Comparison of ENCODE assay signal across 15 mouse cellular contexts in the genomic region with DNA sequence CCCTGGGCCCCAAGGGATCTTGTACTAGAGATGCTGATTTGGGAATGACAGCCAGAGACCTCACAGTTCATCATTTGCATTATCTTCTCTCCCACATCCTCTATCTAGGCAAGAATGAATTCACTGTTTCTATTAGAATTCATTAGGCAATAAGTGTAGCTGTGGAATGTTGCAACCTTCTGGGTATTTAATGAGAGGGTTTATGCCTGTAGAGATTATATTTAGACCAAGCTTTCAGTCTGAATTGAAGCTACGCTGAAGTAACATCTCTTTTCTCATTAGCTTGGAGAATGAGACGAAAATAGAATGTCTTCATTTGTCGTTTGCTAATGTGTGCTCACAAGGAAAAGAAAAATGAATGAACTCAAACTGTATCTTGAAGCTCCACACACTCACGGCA. TPM values are rescaled to one million over a fixed set of nuclear protein-coding genes. Genes with fewer than 3 reads are reported as not detected.
"Had no signal": no experiment of that assay in that cellular context is flagged by ENCODE, and none has a peak within 500 bp of the region (broad histone marks: within the 10 kb centered on the region; RNA-seq: fewer than 3 reads in every experiment).

No protein-coding gene starts in this region.

- H3K27ac ChIP-seq: limb, embryonic 12.5 days; liver, embryonic 13.5 days; lung, embryonic 15.5 days; stomach, postnatal 0 days had no signal

- H3K9ac ChIP-seq: limb, embryonic 12.5 days; liver, embryonic 13.5 days; liver, postnatal 0 days; lung, embryonic 15.5 days; neural tube, embryonic 15.5 days had no signal

- H3K27me3 ChIP-seq: limb, embryonic 12.5 days; liver, embryonic 13.5 days; lung, embryonic 15.5 days; neural tube, embryonic 15.5 days had no signal

- ATAC-seq: liver, postnatal 0 days had no signal

- H3K4me3 ChIP-seq: limb, embryonic 12.5 days; liver, embryonic 13.5 days; lung, embryonic 15.5 days; myocyte; neural tube, embryonic 15.5 days had no signal

- H3K9me3 ChIP-seq: limb, embryonic 12.5 days; liver, embryonic 13.5 days; lung, embryonic 15.5 days; neural tube, embryonic 15.5 days had no signal

- H3K36me3 ChIP-seq: limb, embryonic 12.5 days; liver, embryonic 13.5 days; lung, embryonic 15.5 days; neural tube, embryonic 15.5 days had no signal

- DNase-seq: kidney, postnatal 10 days; kidney, postnatal 4 days; liver; liver, embryonic 13.5 days; liver, postnatal 0 days; lung, postnatal 14 days; right cerebral cortex, adult 18-20 months; right cerebral cortex, postnatal 25 days; thymus, postnatal 14 days had no signal

- H3K4me1 ChIP-seq: limb, embryonic 12.5 days; liver, embryonic 13.5 days; lung, embryonic 15.5 days had no signal

- H3K4me2 ChIP-seq: limb, embryonic 12.5 days; liver, embryonic 13.5 days; lung, embryonic 15.5 days; neural tube, embryonic 15.5 days had no signal

RNA-seq across cellular contexts. Expression of a gene that starts 8.1 kb away (rescaled TPM):
- total RNA-seq: megakaryocyte-erythroid progenitor cell, adult 5-6 weeks had no signal
